Mouse (Mus musculus) stomach, embryonic 16.5 days (tissue): ENCODE measurements at regions not wholly inside any gene's neighbourhood (a gene's known extent, or its start where the extent isn't known, plus 50 kb on each side); places are given as distances from the start of the nearest gene placed in this dataset.

Experiments used
- ATAC-seq: fragments of 200-750 bp; cut with Nextera tagmentation; 2 replicates; pipeline ENCODE4 v1.8.0; 2017; ENCODE audit warnings: moderate number of reproducible peaks, moderate TSS enrichment; ENCODE audit not compliant: insufficient read depth, low FRiP score
- H3K27ac ChIP-seq: fragments of 300-500 bp; sonication (generic); 2 replicates; pipeline ENCODE4 v1.5.1; 2014; ENCODE audit warnings: low read length
- H3K27me3 ChIP-seq: fragments of 300-500 bp; sonication (generic); 2 replicates; pipeline ENCODE4 v1.6.1; 2014; ENCODE audit warnings: low read length, control low read depth, mixed read lengths; ENCODE audit not compliant: control insufficient read depth, insufficient read depth
- H3K36me3 ChIP-seq: fragments of 300-500 bp; sonication (generic); 2 replicates; pipeline ENCODE4 v1.6.1; 2014; ENCODE audit warnings: low read length; ENCODE audit not compliant: control insufficient read depth, insufficient read depth
- H3K4me1 ChIP-seq: fragments of 300-500 bp; sonication (generic); 2 replicates; pipeline ENCODE4 v1.6.1; 2014; ENCODE audit warnings: low read length, control low read depth, mixed read lengths; ENCODE audit not compliant: control insufficient read depth, insufficient read depth
- H3K4me2 ChIP-seq: fragments of 300-500 bp; sonication (generic); 2 replicates; pipeline ENCODE4 v1.6.1; 2014; ENCODE audit warnings: low read depth, low read length, mixed read lengths
- H3K4me3 ChIP-seq: fragments of 300-500 bp; sonication (generic); replicated peaks from 2 replicates; pipeline ENCODE4 v1.5.1; 2014; ENCODE audit warnings: mild to moderate bottlenecking, low read length
- H3K9ac ChIP-seq: fragments of 300-500 bp; sonication (generic); 2 replicates; pipeline ENCODE4 v1.6.1; 2014; ENCODE audit warnings: low read length
- H3K9me3 ChIP-seq: fragments of 300-500 bp; sonication (generic); replicated peaks from 2 replicates; pipeline ENCODE4 v1.6.1; 2016; ENCODE audit warnings: low read length, control low read depth; ENCODE audit not compliant: control insufficient read depth
- WGBS: fragments of 180-500 bp; shearing (Covaris S2); extraction: QIAGEN DNeasy Blood & Tissue Kit; methylation state at CpG from one replicate; pipeline ENCODE4 v1.1.7; 2014; 5-methylcytosine and 5-hydroxymethylcytosine counted together

- H3K9ac ChIP-seq: no peak overlapping the region
- no peak overlapping the region for H3K4me2 ChIP-seq
- no peaks in the 10 kb centered on the region for H3K27me3 ChIP-seq
- H3K4me3 ChIP-seq: no peak overlapping the region
- H3K9me3 ChIP-seq: no peaks in the 10 kb centered on the region
- H3K27ac ChIP-seq: no peak overlapping the region
- no peaks in the 10 kb centered on the region for H3K36me3 ChIP-seq
- WGBS: 58% methylated on average over 16 of the region's 16 CpGs
- peak; percentile 77; the same call in 1 of the 2 replicates for ATAC-seq
- peaks cover 3% of the 10 kb centered on the region; the same call in 1 of the 2 replicates for H3K4me1 ChIP-seq
Observed at GRCm38 (mm10) chr13:15802043-15802795, 209.4 kb upstream of the Inhba start.

DNA sequence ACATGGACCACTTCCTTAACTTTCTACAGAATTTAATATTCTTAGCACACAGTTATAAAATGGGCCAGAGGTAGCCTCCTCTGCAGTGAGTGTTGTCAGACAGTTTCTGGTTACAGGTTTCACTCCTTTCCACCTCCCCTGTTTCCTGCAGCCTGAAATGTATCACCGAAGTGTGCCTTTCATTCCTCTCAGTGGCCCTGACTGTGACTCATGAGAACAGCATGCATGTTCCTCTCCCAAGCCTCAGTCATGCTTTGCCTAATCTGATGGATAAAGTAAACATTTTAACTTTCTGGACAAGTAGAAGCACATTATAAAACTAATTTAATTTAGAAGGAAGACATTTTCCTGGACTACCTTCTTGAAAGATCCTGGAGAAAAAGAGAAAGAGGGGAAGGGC is 207.7 kb upstream of the Inhba start:
- no peaks in the 10 kb centered on the region for H3K36me3 ChIP-seq
- H3K27ac ChIP-seq: no peak overlapping the region
- no peak overlapping the region for H3K9ac ChIP-seq
- H3K27me3 ChIP-seq: no peaks in the 10 kb centered on the region
- H3K9me3 ChIP-seq: no peaks in the 10 kb centered on the region
- 25% methylated on average over 1 of the region's 1 CpGs for WGBS
- H3K4me1 ChIP-seq: peaks cover 3% of the 10 kb centered on the region; the same call in 1 of the 2 replicates
- H3K4me3 ChIP-seq: no peak overlapping the region
- ATAC-seq: peak; percentile 40; the same call in 1 of the 2 replicates
- no peak overlapping the region for H3K4me2 ChIP-seq

DNA sequence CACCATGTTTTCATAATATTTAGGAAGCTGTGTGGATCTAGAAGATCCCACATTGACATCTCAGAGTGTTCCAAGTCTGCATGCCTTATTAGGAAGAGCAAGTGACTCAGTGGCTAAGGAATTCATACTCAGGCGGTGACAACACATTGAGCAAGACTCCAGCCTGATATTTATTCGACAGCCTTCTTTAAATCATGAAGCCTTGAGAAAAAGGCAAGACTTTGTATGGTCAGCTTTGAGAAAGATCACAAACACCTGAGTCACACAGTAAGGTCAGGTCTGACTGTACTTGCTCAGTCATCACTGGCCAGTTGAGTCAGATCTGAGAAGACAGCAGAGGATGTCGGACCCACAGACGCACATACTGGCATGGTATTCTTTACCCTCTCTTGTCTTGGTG is 204.7 kb upstream of the Inhba start:
- Histone ChIP-seq H3K27ac (no peak overlapping the region), H3K36me3 (no peaks in the 10 kb centered on the region), H3K9me3 (no peaks in the 10 kb centered on the region), H3K4me3 (no peak overlapping the region), H3K27me3 (no peaks in the 10 kb centered on the region), H3K4me1 (peaks cover 3% of the 10 kb centered on the region; the same call in 1 of the 2 replicates), H3K4me2 (no peak overlapping the region), H3K9ac (no peak overlapping the region)
- 79% methylated on average over 4 of the region's 4 CpGs for WGBS
- ATAC-seq: no peak

GRCm38 (mm10) chr13:15822261-15822850 is 189.3 kb upstream of the Inhba start:
- H3K36me3 ChIP-seq: no peaks in the 10 kb centered on the region
- no peak overlapping the region for H3K9ac ChIP-seq
- no peaks in the 10 kb centered on the region for H3K27me3 ChIP-seq
- no peaks in the 10 kb centered on the region for H3K4me1 ChIP-seq
- no peaks in the 10 kb centered on the region for H3K9me3 ChIP-seq
- H3K4me3 ChIP-seq: no peak overlapping the region
- no peak overlapping the region for H3K27ac ChIP-seq
- WGBS: 61% methylated on average over 1 of the region's 1 CpGs
- H3K4me2 ChIP-seq: no peak overlapping the region
- ATAC-seq: no peak

GRCm38 (mm10) chr13:15845806-15846205 is 165.8 kb upstream of the Inhba start:
- H3K4me1 ChIP-seq: no peaks in the 10 kb centered on the region
- H3K9ac ChIP-seq: no peak overlapping the region
- no peaks in the 10 kb centered on the region for H3K9me3 ChIP-seq
- no peak overlapping the region for H3K4me3 ChIP-seq
- no peaks in the 10 kb centered on the region for H3K27me3 ChIP-seq
- no peak overlapping the region for H3K4me2 ChIP-seq
- H3K27ac ChIP-seq: no peak overlapping the region
- ATAC-seq: no peak
- no peaks in the 10 kb centered on the region for H3K36me3 ChIP-seq

DNA sequence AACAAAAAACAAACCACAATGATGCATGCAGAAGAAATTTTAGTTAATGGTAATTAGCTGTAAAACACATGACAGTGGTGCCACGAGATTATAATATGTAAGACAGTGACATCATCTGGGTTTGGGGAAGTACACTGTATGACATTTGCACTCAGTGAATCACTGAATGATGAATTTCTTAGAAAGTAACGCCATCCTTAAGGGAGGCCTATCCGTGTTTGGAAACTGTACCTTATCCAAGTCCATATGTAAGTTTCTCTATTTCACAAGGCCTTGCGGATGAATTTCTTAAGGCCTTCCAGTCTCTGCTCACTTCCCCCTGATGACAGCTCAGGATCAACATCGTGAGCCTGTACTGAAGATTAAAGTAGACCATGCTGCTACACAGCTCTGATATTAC is 163.6 kb upstream of the Inhba start:
- Histone ChIP-seq H3K4me2 (no peak overlapping the region), H3K4me3 (no peak overlapping the region), H3K27me3 (no peaks in the 10 kb centered on the region), H3K27ac (no peak overlapping the region), H3K36me3 (no peaks in the 10 kb centered on the region), H3K4me1 (no peaks in the 10 kb centered on the region), H3K9ac (no peak overlapping the region), H3K9me3 (no peaks in the 10 kb centered on the region)
- no peak for ATAC-seq
- 80% methylated on average over 5 of the region's 5 CpGs for WGBS

GRCm38 (mm10) chr13:15849129-15849528 is 162.5 kb upstream of the Inhba start:
- no peak for ATAC-seq
- no peak overlapping the region for H3K27ac ChIP-seq
- H3K36me3 ChIP-seq: no peaks in the 10 kb centered on the region
- H3K9me3 ChIP-seq: no peaks in the 10 kb centered on the region
- no peak overlapping the region for H3K4me3 ChIP-seq
- WGBS: 66% methylated on average over 3 of the region's 3 CpGs
- H3K4me2 ChIP-seq: no peak overlapping the region
- no peak overlapping the region for H3K9ac ChIP-seq
- no peaks in the 10 kb centered on the region for H3K4me1 ChIP-seq
- no peaks in the 10 kb centered on the region for H3K27me3 ChIP-seq

GRCm38 (mm10) chr13:15850358-15850757 is 161.3 kb upstream of the Inhba start:
- no peak for ATAC-seq
- H3K9me3 ChIP-seq: no peaks in the 10 kb centered on the region
- WGBS: 66% methylated on average over 2 of the region's 2 CpGs

GRCm38 (mm10) chr13:15853022-15853566 is 158.6 kb upstream of the Inhba start:
- Histone ChIP-seq H3K4me1 (no peaks in the 10 kb centered on the region), H3K9ac (no peak overlapping the region)

More at GRCm38 (mm10) chr13:15850358-15850757, 161.3 kb upstream of the Inhba start:
- H3K4me3 ChIP-seq: no peak overlapping the region
- H3K4me1 ChIP-seq: no peaks in the 10 kb centered on the region
- H3K9ac ChIP-seq: no peak overlapping the region
- no peak overlapping the region for H3K4me2 ChIP-seq
- H3K36me3 ChIP-seq: no peaks in the 10 kb centered on the region
- H3K27ac ChIP-seq: no peak overlapping the region
- H3K27me3 ChIP-seq: no peaks in the 10 kb centered on the region

More at GRCm38 (mm10) chr13:15853022-15853566, 158.6 kb upstream of the Inhba start:
- Histone ChIP-seq H3K36me3 (no peaks in the 10 kb centered on the region), H3K4me3 (no peak overlapping the region), H3K27me3 (no peaks in the 10 kb centered on the region), H3K9me3 (no peaks in the 10 kb centered on the region), H3K27ac (no peak overlapping the region), H3K4me2 (no peak overlapping the region)
- no peak for ATAC-seq
